Mouse (Mus musculus) midbrain, embryonic 12.5 days (tissue): Measurements from ENCODE around the gene Cdc27. TPM values are rescaled to one million over a fixed set of nuclear protein-coding genes. Genes with fewer than 3 reads are reported as not detected.
A peak's percentile ranks its signal among the peaks of the same experiment; 100 is the strongest.

Experiments used
- ATAC-seq: fragments of 200-750 bp; cut with Nextera tagmentation; 2 replicates; pipeline ENCODE4 v1.8.0; 2017; ENCODE audit warnings: low read depth, moderate TSS enrichment, moderate library complexity; ENCODE audit not compliant: low FRiP score
- H3K27ac ChIP-seq: fragments of 300-500 bp; sonication (generic); replicated peaks from 2 replicates; pipeline ENCODE4 v1.5.1; 2016; ENCODE audit warnings: mild to moderate bottlenecking
- H3K27me3 ChIP-seq: fragments of 300-500 bp; sonication (generic); 2 replicates; pipeline ENCODE4 v1.6.1; 2016; ENCODE audit warnings: mild to moderate bottlenecking
- H3K36me3 ChIP-seq: fragments of 300-500 bp; sonication (generic); 2 replicates; pipeline ENCODE4 v1.6.1; 2016
- H3K4me1 ChIP-seq: fragments of 300-500 bp; sonication (generic); 2 replicates; pipeline ENCODE4 v1.6.1; 2016
- H3K4me2 ChIP-seq: fragments of 300-500 bp; sonication (generic); replicated peaks from 2 replicates; pipeline ENCODE4 v1.6.1; 2016; ENCODE audit warnings: mild to moderate bottlenecking, moderate library complexity
- H3K4me3 ChIP-seq: fragments of 300-500 bp; sonication (generic); 2 replicates; pipeline ENCODE4 v1.5.1; 2016; ENCODE audit warnings: mild to moderate bottlenecking
- H3K9ac ChIP-seq: fragments of 300-500 bp; sonication (generic); replicated peaks from 2 replicates; pipeline ENCODE4 v1.6.1; 2016; ENCODE audit warnings: mild to moderate bottlenecking, moderate library complexity
- H3K9me3 ChIP-seq: fragments of 300-500 bp; sonication (generic); 2 replicates; pipeline ENCODE4 v1.6.1; 2016; ENCODE audit warnings: mild to moderate bottlenecking
- WGBS: fragments of 180-500 bp; shearing (Covaris S2); methylation state at CpG from one replicate; pipeline ENCODE4 v1.1.7; 2016; 5-methylcytosine and 5-hydroxymethylcytosine counted together
- polyA plus RNA-seq: library from polyadenylated mRNA; unstranded; fragments of >200 nt; fragmentation: Nextera tagmentation; extraction: Ambion mirVana; gene quantifications from 2 replicates; pipeline ENCODE4 v1.2.1, GENCODE M21; 2016

Cdc27 gene
- polyA plus RNA-seq, 1 experiment from 2014 or later, result 53.5 TPM

DNA sequence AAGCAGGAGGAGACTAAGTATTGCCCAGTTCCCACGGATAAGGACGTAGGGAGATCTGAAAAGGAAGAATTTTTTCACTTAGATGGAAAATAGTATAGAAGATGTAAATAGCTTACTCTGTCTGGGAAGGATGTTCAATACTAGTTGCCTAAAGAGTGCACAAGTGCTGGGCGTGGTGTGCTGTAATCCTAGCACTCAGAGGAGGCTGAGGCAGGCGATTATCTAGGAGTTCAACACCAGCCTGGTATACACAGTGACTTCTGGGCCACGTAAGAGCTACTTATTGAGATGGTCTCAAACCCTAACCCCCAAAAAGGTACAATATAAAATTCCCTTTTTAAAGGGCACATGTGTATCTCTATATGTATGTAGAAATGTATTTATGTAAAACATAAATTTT, 82.7 kb downstream of the Cdc27 start:
- Histone ChIP-seq H3K9ac (no peak overlapping the region; the same call in 1 of the 2 replicates), H3K36me3 (peaks cover 14% of the 10 kb centered on the region; the same call in 1 of the 2 replicates), H3K4me1 (peaks cover 14% of the 10 kb centered on the region), H3K27ac (no peak overlapping the region), H3K4me2 (peak overlapping the region; percentile 17), H3K27me3 (no peaks in the 10 kb centered on the region), H3K4me3 (no peak overlapping the region), H3K9me3 (no peaks in the 10 kb centered on the region)
- ATAC-seq, result no peak
- 84% methylated on average over 5 of the region's 5 CpGs for WGBS

DNA sequence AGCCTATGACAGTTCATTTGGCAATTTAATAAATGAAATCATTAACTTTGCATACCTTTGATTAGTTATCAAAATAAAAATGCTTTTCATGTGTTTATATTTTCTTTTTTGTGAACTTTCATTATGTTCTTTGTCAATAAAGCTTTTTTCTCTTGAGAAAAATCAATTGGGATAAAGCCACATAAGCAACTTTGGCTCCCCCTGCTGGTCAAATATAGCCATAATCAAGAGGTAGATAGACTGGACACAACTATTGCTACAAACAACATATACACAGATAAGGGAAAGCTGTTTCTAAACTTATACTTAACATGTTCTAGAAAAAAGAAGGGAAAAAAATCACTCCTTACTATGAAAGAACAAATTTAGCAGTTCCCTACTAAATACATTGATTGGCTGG, 88.9 kb downstream of the Cdc27 start:
- no peak for ATAC-seq
- Histone ChIP-seq H3K27me3 (no peaks in the 10 kb centered on the region), H3K4me1 (peaks cover under 1% of the 10 kb centered on the region; the same call in 1 of the 2 replicates), H3K27ac (no peak overlapping the region), H3K36me3 (peaks cover 22% of the 10 kb centered on the region), H3K9me3 (no peaks in the 10 kb centered on the region), H3K4me2 (no peak overlapping the region), H3K9ac (no peak overlapping the region), H3K4me3 (no peak overlapping the region)

DNA sequence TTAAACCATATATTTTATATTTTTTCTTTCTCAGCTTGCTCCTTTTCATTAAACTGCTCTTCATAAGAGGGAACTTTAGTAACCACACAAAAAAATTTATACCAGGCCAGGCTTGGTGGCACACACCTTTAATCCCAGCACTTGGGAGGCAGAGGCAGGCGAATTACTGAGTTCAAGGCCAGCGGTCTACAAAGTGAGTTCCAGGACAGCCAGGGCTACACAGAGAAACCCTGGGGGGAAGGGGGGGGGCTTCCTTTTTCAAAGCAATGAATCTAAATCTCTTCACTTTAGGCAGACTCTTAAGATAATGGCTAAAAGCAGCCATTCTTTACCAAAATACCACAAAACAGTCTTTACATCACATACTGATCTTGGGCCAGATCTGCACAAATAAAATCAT, 90.7 kb downstream of the Cdc27 start:
- ATAC-seq, result no peak
- Histone ChIP-seq H3K9ac (no peak overlapping the region), H3K36me3 (peaks cover 16% of the 10 kb centered on the region), H3K27me3 (no peaks in the 10 kb centered on the region), H3K4me2 (no peak overlapping the region), H3K9me3 (no peaks in the 10 kb centered on the region), H3K27ac (no peak overlapping the region), H3K4me3 (no peak overlapping the region), H3K4me1 (no peaks in the 10 kb centered on the region)
- 90% methylated on average over 2 of the region's 2 CpGs for WGBS

DNA sequence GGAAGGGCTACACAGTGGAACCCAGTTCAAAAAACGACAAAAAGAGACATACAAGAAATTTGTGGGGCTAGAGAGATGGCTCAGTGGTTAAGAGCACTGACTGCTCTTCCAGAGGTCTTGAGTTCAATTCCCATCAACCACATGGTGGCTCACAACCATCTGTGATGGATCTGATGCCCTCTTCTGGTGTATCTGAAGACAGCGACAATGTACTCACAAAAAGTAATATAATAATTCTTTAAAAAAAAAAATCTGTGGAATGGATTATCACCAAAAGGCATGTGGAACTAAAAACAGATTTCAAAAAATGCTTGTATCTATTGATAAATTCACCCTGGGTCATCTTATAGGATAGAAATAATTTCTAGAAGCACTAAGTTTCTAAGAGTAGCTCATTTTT, 91.9 kb downstream of the Cdc27 start:
- Histone ChIP-seq H3K27ac (no peak overlapping the region), H3K36me3 (peaks cover 12% of the 10 kb centered on the region), H3K4me1 (no peaks in the 10 kb centered on the region), H3K4me3 (no peak overlapping the region), H3K4me2 (no peak overlapping the region), H3K9ac (no peak overlapping the region), H3K27me3 (no peaks in the 10 kb centered on the region), H3K9me3 (no peaks in the 10 kb centered on the region)
- 75% methylated on average over 2 of the region's 2 CpGs for WGBS
- ATAC-seq, result no peak

Other genes with a start within 250 kb of the Cdc27 start
- 36.9 and 38.1 TPM in 2 replicates for gene Kansl1, start 81.8 kb downstream of the Cdc27 start, polyA plus RNA-seq
- gene Myl4, start within 50 bp of the Cdc27 start, polyA plus RNA-seq, result 2.1 and 2.4 TPM in 2 replicates
- gene Itgb3, start 57.4 kb upstream of the Cdc27 start, polyA plus RNA-seq, result 2.2 and 2.8 TPM in 2 replicates
- gene Gm11639, start 135.1 kb upstream of the Cdc27 start, polyA plus RNA-seq, result not detected in 2 replicates